Mouse (Mus musculus) stomach, embryonic 16.5 days (tissue): ENCODE data around the gene Ddb2. TPM values are rescaled to one million over a fixed set of nuclear protein-coding genes. Genes with fewer than 3 reads are reported as not detected.
A peak's percentile ranks its signal among the peaks of the same experiment; 100 is the strongest.

Source experiments
- ATAC-seq: fragments of 200-750 bp; cut with Nextera tagmentation; 2 replicates; pipeline ENCODE4 v1.8.0; 2017; ENCODE audit warnings: moderate number of reproducible peaks, moderate TSS enrichment; ENCODE audit not compliant: insufficient read depth, low FRiP score
- H3K27ac ChIP-seq: fragments of 300-500 bp; sonication (generic); 2 replicates; pipeline ENCODE4 v1.5.1; 2014; ENCODE audit warnings: low read length
- H3K27me3 ChIP-seq: fragments of 300-500 bp; sonication (generic); 2 replicates; pipeline ENCODE4 v1.6.1; 2014; ENCODE audit warnings: low read length, control low read depth, mixed read lengths; ENCODE audit not compliant: control insufficient read depth, insufficient read depth
- H3K36me3 ChIP-seq: fragments of 300-500 bp; sonication (generic); 2 replicates; pipeline ENCODE4 v1.6.1; 2014; ENCODE audit warnings: low read length; ENCODE audit not compliant: control insufficient read depth, insufficient read depth
- H3K4me1 ChIP-seq: fragments of 300-500 bp; sonication (generic); 2 replicates; pipeline ENCODE4 v1.6.1; 2014; ENCODE audit warnings: low read length, control low read depth, mixed read lengths; ENCODE audit not compliant: control insufficient read depth, insufficient read depth
- H3K4me2 ChIP-seq: fragments of 300-500 bp; sonication (generic); 2 replicates; pipeline ENCODE4 v1.6.1; 2014; ENCODE audit warnings: low read depth, low read length, mixed read lengths
- H3K4me3 ChIP-seq: fragments of 300-500 bp; sonication (generic); replicated peaks from 2 replicates; pipeline ENCODE4 v1.5.1; 2014; ENCODE audit warnings: mild to moderate bottlenecking, low read length
- H3K9ac ChIP-seq: fragments of 300-500 bp; sonication (generic); 2 replicates; pipeline ENCODE4 v1.6.1; 2014; ENCODE audit warnings: low read length
- H3K9me3 ChIP-seq: fragments of 300-500 bp; sonication (generic); replicated peaks from 2 replicates; pipeline ENCODE4 v1.6.1; 2016; ENCODE audit warnings: low read length, control low read depth; ENCODE audit not compliant: control insufficient read depth
- WGBS: fragments of 180-500 bp; shearing (Covaris S2); extraction: QIAGEN DNeasy Blood & Tissue Kit; methylation state at CpG from one replicate; pipeline ENCODE4 v1.1.7; 2014; 5-methylcytosine and 5-hydroxymethylcytosine counted together
- polyA plus RNA-seq: library from polyadenylated mRNA; unstranded; fragments of >200 nt; fragmentation: Nextera tagmentation; extraction: Ambion mirVana; gene quantifications from 2 replicates; pipeline ENCODE4 v1.2.1, GENCODE M21; 2015

The Ddb2 gene
- polyA plus RNA-seq, 1 experiment from 2014 or later = 17.1 TPM

DNA sequence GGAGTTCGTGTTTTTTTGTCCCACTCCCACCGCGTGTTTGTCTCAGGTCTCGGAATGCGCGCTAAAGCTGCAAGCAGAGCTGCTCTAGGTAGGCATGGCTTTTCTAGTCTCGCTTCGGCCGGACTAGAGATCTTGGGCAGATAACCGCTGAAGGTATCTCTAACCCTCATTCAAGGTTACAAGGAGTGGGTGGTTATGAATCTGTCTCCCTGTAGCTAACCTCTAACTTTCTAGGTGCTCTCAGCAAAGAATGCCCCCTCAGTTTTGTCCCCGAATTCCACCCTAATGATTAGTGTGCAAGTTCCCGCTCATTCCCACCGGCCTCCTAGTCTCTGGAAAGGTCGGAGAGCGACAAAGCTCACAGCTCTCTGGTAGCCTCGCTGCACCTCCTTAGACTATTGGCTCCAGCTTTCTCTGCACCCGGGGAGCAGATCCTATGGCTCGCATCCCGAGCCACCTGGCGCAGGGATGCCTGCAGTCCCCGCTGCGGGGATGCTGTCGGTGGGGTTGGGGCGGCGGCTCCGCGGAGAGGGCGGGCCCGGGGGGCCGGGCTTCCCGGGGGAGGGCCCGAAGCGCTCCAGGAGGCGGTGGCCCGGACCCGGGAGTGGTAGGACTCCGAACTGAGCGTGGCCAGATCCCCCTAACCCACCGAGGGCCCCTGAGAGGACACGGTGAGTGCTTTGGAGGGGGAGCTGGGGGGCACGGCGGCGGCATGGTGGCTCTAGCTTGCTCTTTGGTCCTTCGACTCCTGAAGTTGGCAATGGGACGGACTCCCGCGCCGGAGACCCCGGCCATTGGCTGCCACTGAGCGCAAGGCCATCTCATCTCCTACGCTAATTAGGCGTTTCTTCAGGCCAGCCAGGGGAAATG, 19.7 kb upstream of the Ddb2 start:
- Histone ChIP-seq H3K4me1 (peaks cover 9% of the 10 kb centered on the region), H3K9me3 (no peaks in the 10 kb centered on the region), H3K27me3 (peaks cover 4% of the 10 kb centered on the region; the same call in 1 of the 2 replicates), H3K9ac (peak overlapping the region; percentile 80), H3K27ac (peak overlapping the region; percentile 92), H3K4me3 (peak overlapping the region; percentile 73), H3K36me3 (no peaks in the 10 kb centered on the region), H3K4me2 (peak overlapping the region; percentile 65)
- under 1% methylated on average over 52 of the region's 52 CpGs for WGBS
- peak; percentile 76 for ATAC-seq

- peak within 1 kb of the TSS; percentile 73 for H3K4me3 ChIP-seq
- no peaks in the 10 kb centered on the region for H3K9me3 ChIP-seq
- 2% methylated on average over 27 of the region's 27 CpGs for WGBS
- no peaks in the 10 kb centered on the region for H3K36me3 ChIP-seq
- ATAC-seq = no peak
- peak within 1 kb of the TSS; percentile 92 for H3K27ac ChIP-seq
- H3K4me2 ChIP-seq = peak within 1 kb of the TSS; percentile 65
- peak within 1 kb of the TSS; percentile 80 for H3K9ac ChIP-seq
- H3K27me3 ChIP-seq = peaks cover 4% of the 10 kb centered on the region; the same call in 1 of the 2 replicates
- H3K4me1 ChIP-seq = peaks cover 9% of the 10 kb centered on the region
These were observed 18.9 kb upstream of the Ddb2 start, which contains the start of gene Pacsin3 for GRCm38 (mm10) chr2:91255661-91256150. Gene Pacsin3 (plus strand): TSS chr2:91255954.

DNA sequence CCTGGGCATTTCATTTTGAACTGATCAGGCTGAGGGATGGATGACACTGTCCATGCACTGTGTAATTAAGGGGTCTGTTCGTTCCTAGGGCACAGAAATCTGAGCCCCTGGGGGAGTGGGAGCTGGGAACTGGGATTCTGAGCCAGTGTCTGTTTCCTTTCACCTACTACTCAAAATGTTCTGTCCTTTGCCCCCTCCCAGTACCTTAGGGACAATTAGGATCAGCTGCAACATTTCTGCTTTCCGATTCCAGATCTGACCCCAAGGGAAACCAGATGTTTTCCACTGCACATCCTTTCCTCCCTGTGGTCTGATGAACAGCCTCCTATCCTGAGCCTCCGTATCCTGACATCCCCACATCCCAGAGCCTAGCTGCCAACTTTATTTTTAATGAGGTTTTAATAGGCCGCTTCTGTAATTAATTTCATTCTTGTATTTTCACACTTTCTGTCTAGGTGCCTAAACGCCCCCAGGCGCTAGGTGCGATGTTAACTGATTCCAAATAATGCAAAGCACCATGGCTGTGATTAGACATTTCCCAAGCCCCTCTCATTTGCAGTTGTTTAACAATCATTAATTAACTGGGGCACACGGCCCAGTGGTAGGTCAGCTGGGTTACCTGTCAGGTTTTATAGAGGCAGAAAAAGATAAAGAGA, 18.1 kb upstream of the Ddb2 start:
- no peak for ATAC-seq
- WGBS = 44% methylated on average over 8 of the region's 8 CpGs

DNA sequence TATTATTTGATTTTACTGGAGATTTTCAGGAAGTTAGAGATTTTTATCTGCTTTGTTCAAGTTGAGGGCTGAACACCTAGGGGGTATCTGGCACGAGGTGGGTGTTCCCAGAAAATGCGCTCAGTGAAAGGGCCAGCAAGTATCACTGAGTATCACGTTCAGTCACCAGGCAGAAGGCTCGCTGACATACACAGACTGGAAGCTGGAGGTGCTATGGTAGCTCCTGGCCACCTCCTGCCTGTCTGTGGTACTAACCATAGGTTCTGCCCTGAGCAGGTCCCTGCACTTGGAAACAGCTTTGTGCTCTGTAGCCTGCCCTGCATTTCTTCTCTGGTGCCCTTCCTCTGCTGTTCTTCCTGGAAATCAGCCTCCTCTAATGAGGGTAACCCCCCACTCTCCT, 15.7 kb upstream of the Ddb2 start:
- peaks cover under 1% of the 10 kb centered on the region for H3K4me1 ChIP-seq
- H3K4me2 ChIP-seq = no peak overlapping the region
- WGBS = 60% methylated on average over 4 of the region's 4 CpGs
- no peak overlapping the region for H3K4me3 ChIP-seq
- ATAC-seq = no peak
- H3K9me3 ChIP-seq = no peaks in the 10 kb centered on the region
- no peak overlapping the region for H3K27ac ChIP-seq
- no peaks in the 10 kb centered on the region for H3K36me3 ChIP-seq
- no peak overlapping the region for H3K9ac ChIP-seq
- H3K27me3 ChIP-seq = peaks cover 4% of the 10 kb centered on the region; the same call in 1 of the 2 replicates

More for the DNA sequence above, 18.1 kb upstream of the Ddb2 start:
- peaks cover 9% of the 10 kb centered on the region for H3K4me1 ChIP-seq
- H3K27ac ChIP-seq = no peak overlapping the region
- peaks cover 4% of the 10 kb centered on the region; the same call in 1 of the 2 replicates for H3K27me3 ChIP-seq
- no peak overlapping the region for H3K9ac ChIP-seq
- H3K36me3 ChIP-seq = no peaks in the 10 kb centered on the region
- no peak overlapping the region for H3K4me2 ChIP-seq
- H3K9me3 ChIP-seq = no peaks in the 10 kb centered on the region
- no peak overlapping the region for H3K4me3 ChIP-seq

GRCm38 (mm10) chr2:91252001-91252400, 15.2 kb upstream of the Ddb2 start:
- Histone ChIP-seq H3K9ac (no peak overlapping the region), H3K4me2 (no peak overlapping the region), H3K36me3 (no peaks in the 10 kb centered on the region), H3K27ac (no peak overlapping the region), H3K4me3 (no peak overlapping the region), H3K9me3 (no peaks in the 10 kb centered on the region), H3K27me3 (peaks cover 4% of the 10 kb centered on the region; the same call in 1 of the 2 replicates), H3K4me1 (no peaks in the 10 kb centered on the region)
- no peak for ATAC-seq
- WGBS = 66% methylated on average over 4 of the region's 4 CpGs

- no peaks in the 10 kb centered on the region for H3K27me3 ChIP-seq
- H3K9ac ChIP-seq = no peak overlapping the region
- WGBS = 79% methylated on average over 4 of the region's 4 CpGs
- H3K4me3 ChIP-seq = no peak overlapping the region
- H3K9me3 ChIP-seq = no peaks in the 10 kb centered on the region
- H3K4me2 ChIP-seq = no peak overlapping the region
- H3K4me1 ChIP-seq = 0 out of 2 replicates have a peak, but pooled peaks cover 2% of the 10 kb centered on the region
- no peaks in the 10 kb centered on the region for H3K36me3 ChIP-seq
- no peak for ATAC-seq
- H3K27ac ChIP-seq = no peak overlapping the region
These were observed 11.6 kb upstream of the Ddb2 start for GRCm38 (mm10) chr2:91248366-91248765.

DNA sequence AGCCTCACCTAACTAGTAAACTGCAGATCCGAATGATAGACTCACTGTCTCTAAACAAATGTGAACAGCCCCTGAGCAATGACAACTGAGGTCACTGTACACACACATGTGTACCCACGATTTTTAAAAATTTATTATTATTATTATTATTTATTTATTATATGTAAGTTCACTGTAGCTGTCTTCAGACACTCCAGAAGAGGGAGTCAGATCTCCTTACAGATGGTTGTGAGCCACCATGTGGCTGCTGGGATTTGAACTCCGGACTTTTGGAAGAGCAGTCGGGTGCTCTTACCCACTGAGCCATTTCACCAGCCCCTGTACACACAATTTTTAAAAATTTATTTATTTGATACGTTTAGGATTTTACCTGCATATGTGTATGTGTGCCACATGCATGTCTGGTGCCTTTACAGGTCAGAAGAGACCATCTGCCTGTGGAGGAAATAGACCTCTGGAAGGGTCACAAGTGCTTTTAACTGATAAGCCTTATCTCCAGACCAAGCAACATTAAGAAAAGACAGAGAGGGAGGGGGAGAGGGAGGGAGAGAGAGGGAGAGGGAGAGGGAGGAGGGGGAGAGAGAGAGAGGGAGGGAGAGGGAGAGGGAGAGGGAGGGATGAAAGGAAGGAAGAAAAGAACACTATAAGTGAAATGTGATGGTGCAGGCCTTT, 7.9 kb upstream of the Ddb2 start:
- Histone ChIP-seq H3K36me3 (no peaks in the 10 kb centered on the region), H3K9me3 (no peaks in the 10 kb centered on the region)
- ATAC-seq = no peak

GRCm38 (mm10) chr2:91243416-91243815, 6.6 kb upstream of the Ddb2 start:
- Histone ChIP-seq H3K27me3 (no peaks in the 10 kb centered on the region), H3K4me3 (no peak overlapping the region), H3K4me2 (no peak overlapping the region), H3K27ac (no peak overlapping the region; the same call in 1 of the 2 replicates), H3K9me3 (no peaks in the 10 kb centered on the region), H3K9ac (no peak overlapping the region), H3K4me1 (0 out of 2 replicates have a peak, but pooled peaks cover 3% of the 10 kb centered on the region), H3K36me3 (no peaks in the 10 kb centered on the region)
- WGBS = 68% methylated on average over 3 of the region's 3 CpGs
- ATAC-seq = no peak

More for the DNA sequence above, 7.9 kb upstream of the Ddb2 start:
- H3K4me1 ChIP-seq = 0 out of 2 replicates have a peak, but pooled peaks cover 3% of the 10 kb centered on the region
- no peaks in the 10 kb centered on the region for H3K27me3 ChIP-seq
- 66% methylated on average over 5 of the region's 5 CpGs for WGBS
- H3K4me3 ChIP-seq = no peak overlapping the region
- H3K9ac ChIP-seq = no peak overlapping the region
- H3K4me2 ChIP-seq = no peak overlapping the region
- no peak overlapping the region for H3K27ac ChIP-seq
